Mouse (Mus musculus) bone marrow macrophage, adult 2 months (primary cell): ENCODE measurements around the gene Lsm10. TPM values are rescaled to one million over a fixed set of nuclear protein-coding genes. Genes with fewer than 3 reads are reported as not detected.

Experiments used
- H3K27ac ChIP-seq: 2 replicates; pipeline ENCODE4 v1.5.1; 2012; ENCODE audit warnings: low read depth, low read length; ENCODE audit not compliant: insufficient read depth
- H3K4me1 ChIP-seq: 2 replicates; pipeline ENCODE4 v1.6.1; 2012; ENCODE audit warnings: low read length; ENCODE audit not compliant: control insufficient read depth, insufficient read depth
- H3K4me3 ChIP-seq: 2 replicates; pipeline ENCODE4 v1.5.1; 2012; ENCODE audit warnings: mild to moderate bottlenecking, low read length, moderate library complexity; ENCODE audit not compliant: insufficient read depth
- CTCF ChIP-seq: IDR thresholded peaks from 2 replicates; pipeline ENCODE4 v1.5.1; 2012; ENCODE audit warnings: low read depth, mild to moderate bottlenecking, low read length, moderate library complexity
- POLR2A ChIP-seq: IDR thresholded peaks from 2 replicates; pipeline ENCODE4 v1.6.1; 2012; ENCODE audit warnings: mild to moderate bottlenecking, low read depth, low read length, borderline replicate concordance
- polyA plus RNA-seq: library from polyadenylated mRNA; stranded (reverse); fragments of >200 nt; gene quantifications from 2 replicates; pipeline ENCODE4 v1.2.4, GENCODE M21; 2012; ENCODE audit not compliant: missing spikeins, insufficient read depth, insufficient read length

Lsm10 gene
- polyA plus RNA-seq = 37.9 and 38.6 TPM in 2 replicates

DNA sequence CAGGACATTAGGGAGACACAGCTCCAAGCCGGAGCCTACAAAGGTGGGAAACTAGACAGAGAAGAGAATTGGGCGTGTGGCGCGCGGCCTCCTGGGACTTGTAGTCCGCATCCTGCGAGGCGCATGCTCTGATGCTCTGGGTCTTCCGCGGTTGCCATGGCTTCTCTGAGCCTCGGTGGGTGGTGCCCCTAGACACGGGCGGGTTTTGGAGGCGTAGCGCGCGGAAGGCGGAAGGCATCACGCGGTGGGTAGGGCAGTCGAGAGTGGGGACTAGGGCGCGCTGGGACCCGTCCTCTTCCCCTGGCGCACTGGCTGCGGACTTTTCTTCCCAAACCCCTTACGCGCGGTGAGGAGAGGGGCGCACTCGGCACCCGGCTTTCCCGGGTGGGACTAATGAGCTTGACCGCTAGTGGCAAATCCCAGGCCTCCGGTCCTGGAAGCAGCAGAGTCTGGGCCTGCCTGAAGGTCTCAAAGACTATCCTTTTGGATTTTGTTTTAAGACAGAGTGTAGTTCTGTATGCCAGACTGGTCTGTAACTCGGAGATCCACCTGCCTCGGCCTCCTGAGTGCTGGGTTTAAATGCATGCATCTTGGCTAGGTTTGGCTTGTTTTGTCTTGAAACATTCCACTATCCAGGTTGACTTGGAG lies at the start of gene Lsm10:
TSS of gene Lsm10 (plus strand) at position 160 of the 648 bp plus-strand sequence.
- TF ChIP-seq CTCF (no peak), POLR2A (no peak)
- peaks cover 20% of the 10 kb centered on the region for H3K4me1 ChIP-seq
- peak within 1 kb of the TSS; percentile 55 for H3K27ac ChIP-seq
- H3K4me3 ChIP-seq = peak within 1 kb of the TSS; percentile 82

DNA sequence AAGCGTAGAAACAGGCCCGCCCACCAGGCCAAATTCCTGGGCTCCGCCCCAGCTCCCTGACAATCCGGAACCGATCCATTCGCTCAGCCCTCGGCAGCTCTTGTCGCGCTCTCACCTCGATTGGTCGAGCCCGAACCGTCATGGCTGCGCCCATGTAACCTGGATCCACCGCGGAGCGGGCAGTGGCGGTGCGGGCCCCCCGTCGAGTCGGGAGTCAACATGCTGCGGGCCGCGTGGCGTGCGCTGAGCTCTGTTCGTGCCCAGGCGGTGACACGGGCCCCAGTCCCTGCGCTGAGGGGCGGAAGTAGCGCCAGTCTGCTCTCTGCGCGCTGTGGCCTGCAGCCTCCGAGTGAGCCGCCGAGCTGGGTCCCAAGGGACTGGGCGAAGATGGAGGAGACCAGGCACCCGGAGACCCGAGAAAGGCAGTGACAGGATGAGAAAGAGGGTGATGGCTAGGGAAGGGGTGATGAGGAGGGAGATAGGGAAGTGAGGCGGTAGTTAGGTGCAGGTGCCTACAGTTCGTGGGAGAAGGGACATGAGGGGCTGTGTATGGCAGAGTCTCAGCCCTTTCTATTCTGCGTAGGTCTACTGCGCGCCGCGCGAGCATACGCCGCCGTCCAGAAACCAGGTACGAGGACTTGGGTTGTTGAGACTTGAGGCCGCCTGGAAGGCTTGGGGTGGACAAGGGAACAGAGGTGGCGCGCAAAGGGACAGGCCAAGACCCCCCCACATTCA lies 49.4 kb upstream of the Lsm10 start, which contains the start of gene Mrps15:
TSS of gene Mrps15 (plus strand) at position 75 of the 735 bp plus-strand sequence.
- Histone ChIP-seq H3K4me3 (peak within 1 kb of the TSS; percentile 87), H3K4me1 (peaks cover 21% of the 10 kb centered on the region), H3K27ac (peak within 1 kb of the TSS; percentile 66)
- TF ChIP-seq POLR2A (no peak), CTCF (no peak)

DNA sequence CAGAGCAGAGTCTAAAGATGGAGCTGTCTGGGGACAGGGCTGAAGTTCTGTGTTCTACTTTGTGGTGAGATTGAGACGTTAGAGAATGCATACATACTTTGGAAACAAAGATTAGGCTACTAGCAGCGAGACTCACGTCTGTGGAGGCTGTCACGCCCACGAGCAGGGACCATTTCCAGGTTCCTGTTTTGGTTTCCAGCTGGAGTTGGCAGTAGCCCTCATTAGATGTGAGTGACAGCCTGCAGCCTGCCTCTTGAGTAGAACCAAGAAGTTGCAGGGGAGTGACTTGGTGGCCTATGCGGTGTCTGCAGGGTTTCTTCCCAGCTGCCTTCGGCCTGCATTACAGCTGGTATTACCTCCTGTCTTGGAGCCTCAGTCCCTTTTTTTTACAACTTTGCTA lies 44.8 kb upstream of the Lsm10 start:
- peaks cover 25% of the 10 kb centered on the region for H3K4me1 ChIP-seq
- TF ChIP-seq CTCF (no peak), POLR2A (no peak)
- H3K27ac ChIP-seq = peak overlapping the region; percentile 11; the same call in 1 of the 2 replicates
- H3K4me3 ChIP-seq = no peak overlapping the region

DNA sequence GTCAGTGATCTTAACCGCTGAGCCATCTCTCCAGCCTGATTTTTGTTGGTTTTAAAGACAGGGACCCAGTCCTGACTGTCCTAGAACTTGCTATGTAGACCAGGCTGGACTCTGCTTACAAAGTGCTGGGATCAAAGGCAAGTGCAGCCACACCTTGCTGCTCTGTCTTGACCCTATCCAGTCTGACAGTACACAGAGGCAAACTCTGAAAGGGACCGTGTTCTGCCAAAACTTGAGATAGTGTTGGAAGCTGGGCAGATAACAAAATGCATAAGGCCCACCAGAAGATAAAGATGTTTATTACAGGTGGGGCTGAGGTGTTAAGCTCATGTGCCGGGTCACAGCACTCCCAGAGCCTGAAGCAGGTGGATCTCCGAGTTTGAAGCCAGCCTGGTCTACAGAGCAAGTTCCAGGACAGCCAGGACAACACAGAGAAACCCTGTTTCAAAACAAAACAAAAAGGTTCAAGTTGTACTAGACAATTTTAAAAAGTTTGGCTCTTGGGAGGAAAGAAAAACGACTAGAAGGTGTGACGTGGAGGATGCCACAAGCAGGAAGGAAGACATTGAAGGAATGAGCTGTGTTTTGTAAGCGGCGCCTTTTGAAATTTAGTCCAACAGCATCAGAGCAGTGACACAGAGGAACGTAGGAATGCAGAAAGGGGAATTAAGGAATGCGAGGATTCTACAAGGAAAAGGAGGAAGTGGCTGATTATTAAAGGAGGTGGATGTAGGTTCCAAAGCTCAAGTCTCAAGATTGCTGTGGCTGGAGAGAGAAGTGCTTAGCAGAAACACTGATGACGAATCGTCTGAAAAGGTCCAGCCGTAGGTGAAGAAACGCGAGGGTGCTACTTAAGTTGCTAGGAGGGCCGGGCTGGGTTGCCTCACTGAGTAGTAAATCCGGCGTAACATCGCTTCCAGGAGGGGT lies 39.0 kb upstream of the Lsm10 start:
- Histone ChIP-seq H3K27ac (peak overlapping the region; percentile 21; the same call in 1 of the 2 replicates), H3K4me1 (peaks cover 10% of the 10 kb centered on the region), H3K4me3 (peak overlapping the region; percentile 94)
- TF ChIP-seq POLR2A = no peak
- TF ChIP-seq CTCF = no peak

DNA sequence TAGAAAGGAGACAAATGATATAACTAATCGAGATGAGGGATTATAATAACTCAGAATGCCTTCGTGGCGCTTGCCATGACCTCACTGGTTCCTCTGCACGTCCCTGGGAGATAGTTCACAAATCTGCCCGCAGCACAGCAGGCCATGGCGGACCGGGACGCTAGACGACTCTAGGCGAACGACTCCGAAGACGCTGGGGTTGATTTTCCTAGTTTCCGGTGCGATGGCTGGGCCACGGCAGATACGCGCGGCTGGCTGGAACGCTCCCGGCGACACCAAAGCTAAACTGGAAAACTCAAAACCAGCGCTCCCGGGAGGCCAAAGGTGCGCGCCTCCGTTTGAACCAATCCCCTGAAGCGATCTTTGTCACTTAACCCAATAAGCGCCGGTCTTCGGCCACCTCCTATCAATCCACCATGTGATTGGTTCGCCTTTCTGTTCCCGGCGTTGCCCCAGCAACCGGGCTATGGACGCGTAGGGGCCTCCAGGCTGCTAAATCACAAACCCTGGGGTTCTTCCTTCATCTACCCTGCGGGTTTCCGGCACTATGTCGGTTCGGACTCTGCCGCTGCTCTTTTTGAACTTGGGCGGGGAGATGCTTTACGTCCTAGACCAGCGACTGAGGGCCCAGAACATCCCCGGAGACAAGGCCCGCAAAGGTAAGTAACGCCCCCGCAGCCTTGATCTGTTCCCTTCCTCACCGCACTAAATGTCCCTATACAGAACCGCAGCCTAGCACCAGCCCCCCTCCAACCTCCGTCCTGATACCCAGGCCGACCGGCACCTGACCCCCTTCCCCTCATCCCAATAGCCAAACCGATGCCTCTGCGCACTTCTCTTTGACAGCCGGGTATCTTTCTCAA lies 38.1 kb upstream of the Lsm10 start, which contains the start of gene Oscp1:
TSS of gene Oscp1 (plus strand) at position 432 of the 863 bp plus-strand sequence.
- peak within 1 kb of the TSS; percentile 21; the same call in 1 of the 2 replicates for H3K27ac ChIP-seq
- TF ChIP-seq CTCF (no peak), POLR2A (no peak)
- peaks cover 19% of the 10 kb centered on the region for H3K4me1 ChIP-seq
- peak within 1 kb of the TSS; percentile 94 for H3K4me3 ChIP-seq

DNA sequence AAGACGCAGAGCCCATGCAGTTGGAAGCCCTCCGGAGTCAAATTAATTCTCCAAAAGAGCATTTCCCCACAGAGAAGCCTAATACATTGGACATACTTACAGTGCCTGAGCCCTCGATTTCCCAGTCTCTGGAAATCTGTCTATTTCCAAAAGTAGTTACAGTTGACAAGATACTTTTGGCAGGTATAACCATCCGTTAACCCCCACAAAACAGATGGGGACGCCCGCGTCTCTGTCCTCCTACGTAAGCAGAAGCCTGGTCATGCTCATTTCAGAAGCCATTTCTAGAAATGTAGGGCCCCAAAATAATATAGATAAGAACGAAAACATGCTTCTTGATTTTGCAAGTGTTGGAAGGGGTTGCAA lies 37.4 kb upstream of the Lsm10 start:
- H3K4me3 ChIP-seq = peak overlapping the region; percentile 94
- TF ChIP-seq POLR2A (no peak), CTCF (no peak)
- peaks cover 20% of the 10 kb centered on the region for H3K4me1 ChIP-seq
- H3K27ac ChIP-seq = no peak overlapping the region

DNA sequence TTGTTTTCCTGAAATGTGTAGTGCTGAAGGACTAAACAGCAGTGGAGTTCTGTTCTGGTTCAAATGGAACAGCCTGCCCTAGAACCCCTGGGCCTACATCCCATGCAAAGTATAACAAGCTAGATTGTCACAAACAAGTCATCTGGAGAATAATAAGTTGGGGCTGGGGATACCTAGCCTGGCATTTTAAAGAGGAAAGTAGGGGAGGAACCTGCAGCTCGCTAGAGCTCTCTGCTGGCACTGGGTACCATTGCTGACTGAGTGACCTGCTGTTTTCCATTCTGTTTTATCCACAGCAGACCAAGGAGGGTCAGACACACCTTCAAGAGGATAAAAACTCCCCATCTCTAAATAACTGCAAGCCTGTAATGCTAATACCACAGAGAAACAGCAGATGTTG lies 33.6 kb upstream of the Lsm10 start:
- Histone ChIP-seq H3K4me1 (peaks cover 24% of the 10 kb centered on the region), H3K27ac (no peak overlapping the region), H3K4me3 (no peak overlapping the region)
- no peak for TF ChIP-seq POLR2A
- no peak for TF ChIP-seq CTCF

DNA sequence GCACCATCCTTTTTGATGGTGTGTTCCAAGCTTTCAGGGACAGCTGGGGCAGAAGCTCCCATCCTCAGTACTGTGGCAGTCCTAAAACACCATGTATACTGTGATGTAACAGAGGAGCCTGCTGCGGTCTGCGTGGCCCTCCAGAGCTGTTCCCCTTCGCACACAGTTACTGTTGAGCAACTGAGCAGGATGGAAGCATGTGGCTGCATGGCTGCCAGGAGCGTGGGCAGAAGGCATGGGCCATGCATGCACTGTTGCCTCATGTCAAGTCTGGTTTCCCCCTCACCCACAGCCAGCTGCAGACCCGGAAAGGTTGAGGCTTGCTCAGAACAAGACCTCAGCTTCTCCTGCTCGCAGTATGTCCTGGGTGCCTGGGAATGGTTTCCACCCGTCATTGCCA lies 31.2 kb upstream of the Lsm10 start:
- TF ChIP-seq CTCF (no peak), POLR2A (no peak)
- Histone ChIP-seq H3K27ac (no peak overlapping the region), H3K4me1 (peaks cover 23% of the 10 kb centered on the region), H3K4me3 (no peak overlapping the region)
